Mouse (Mus musculus) brown adipose tissue, adult 24 weeks (tissue): Measurements from ENCODE around the gene Slc5a10. TPM values are rescaled to one million over a fixed set of nuclear protein-coding genes. Genes with fewer than 3 reads are reported as not detected.

ENCODE experiments used
- H3K27ac ChIP-seq: fragments of 200-500 bp; replicated peaks from 2 replicates; pipeline ENCODE4 v1.5.1; 2012; ENCODE audit warnings: low read depth, mild to moderate bottlenecking, low read length
- H3K4me1 ChIP-seq: fragments of 200-500 bp; 2 replicates; pipeline ENCODE4 v1.6.1; 2012; ENCODE audit warnings: low read length, mixed read lengths; ENCODE audit not compliant: control insufficient read depth, insufficient read depth, insufficient read length
- H3K4me3 ChIP-seq: fragments of 200-500 bp; 2 replicates; pipeline ENCODE4 v1.5.1; 2012; ENCODE audit warnings: low read depth, mild to moderate bottlenecking, low read length, moderate library complexity; ENCODE audit not compliant: insufficient read depth
- polyA plus RNA-seq: library from polyadenylated mRNA; stranded (reverse); fragments of >200 nt; gene quantifications from 2 replicates; pipeline ENCODE4 v1.2.4, GENCODE M21; 2012; ENCODE audit not compliant: missing spikeins, insufficient read depth, insufficient read length

Gene Slc5a10
- polyA plus RNA-seq, 1 experiment, result not detected

DNA sequence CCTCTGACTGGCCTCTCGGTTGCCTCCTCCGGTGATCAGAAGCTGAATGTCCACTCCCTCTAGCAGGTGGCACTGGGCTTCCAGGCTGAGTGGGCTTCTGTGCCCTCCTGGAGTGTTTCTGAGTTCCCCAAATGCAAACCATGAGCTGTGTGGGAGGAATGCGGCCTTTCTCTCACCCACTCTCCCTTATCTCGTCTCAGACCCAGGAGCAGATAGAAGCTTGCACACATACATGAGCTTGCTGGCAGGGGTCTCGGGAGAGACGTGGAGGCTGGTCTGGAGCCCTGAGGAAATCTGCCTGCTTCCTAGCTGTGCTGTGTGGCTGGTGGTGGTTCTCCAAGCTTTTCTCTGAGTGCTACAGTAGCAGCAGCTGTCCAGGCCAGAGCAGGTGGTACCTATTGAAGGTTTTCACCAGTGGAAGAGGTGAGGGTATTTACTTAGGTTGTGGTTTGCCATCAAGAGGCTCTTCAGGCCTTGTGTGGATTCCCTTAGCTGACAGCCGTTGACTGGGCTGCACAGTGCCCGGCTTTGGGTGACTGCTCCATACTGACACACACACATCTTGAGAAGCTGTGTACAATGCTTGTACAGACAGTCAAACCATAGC is 35.4 kb downstream of the Slc5a10 start:
- Histone ChIP-seq H3K4me1 (peaks cover 9% of the 10 kb centered on the region), H3K27ac (no peak overlapping the region), H3K4me3 (peak overlapping the region; percentile 65)

DNA sequence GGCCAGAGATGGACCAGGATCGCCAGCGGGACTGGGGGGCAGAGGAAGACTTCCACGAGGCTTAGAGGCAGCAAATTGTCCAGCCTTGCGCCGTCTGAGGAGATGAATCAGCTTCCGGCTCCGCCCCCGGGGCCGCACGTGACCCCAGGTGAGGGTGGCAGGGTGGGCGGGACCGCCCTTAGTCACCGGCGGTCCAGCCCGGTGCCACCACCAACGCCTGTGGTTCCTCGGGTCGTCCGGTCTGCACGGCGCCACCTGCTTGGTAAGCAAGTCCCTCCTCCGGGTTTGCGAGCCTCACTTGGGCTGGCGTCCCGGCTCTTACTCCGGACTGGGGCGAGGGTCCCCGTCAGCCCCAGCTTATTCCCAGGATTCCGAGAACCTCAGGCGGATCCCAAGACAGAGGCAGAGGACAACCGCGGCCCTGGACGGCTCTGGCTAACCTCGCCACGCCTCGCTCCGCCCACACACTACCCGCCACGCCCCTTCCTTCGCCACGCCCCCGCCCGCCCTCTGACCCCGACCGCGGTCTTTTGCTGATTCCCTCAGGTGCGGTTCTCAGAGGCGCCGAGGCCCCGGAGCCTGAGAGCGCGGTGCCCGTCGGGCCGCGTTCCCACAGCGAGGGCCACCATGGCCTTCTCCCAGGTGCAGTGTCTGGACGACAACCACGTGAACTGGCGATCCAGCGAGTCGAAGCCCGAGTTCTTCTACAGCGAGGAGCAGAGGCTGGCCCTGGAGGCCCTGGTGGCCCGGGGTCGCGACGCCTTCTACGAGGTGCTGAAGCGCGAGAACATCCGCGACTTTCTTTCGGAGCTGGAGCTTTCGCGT is 36.5 kb downstream of the Slc5a10 start, which contains the start of gene Fam83g:
TSS of gene Fam83g (plus strand) at position 185 of the 825 bp plus-strand sequence.
- Histone ChIP-seq H3K4me3 (peak within 1 kb of the TSS; percentile 65), H3K27ac (no peak within 1 kb of the TSS), H3K4me1 (peaks cover 9% of the 10 kb centered on the region)

DNA sequence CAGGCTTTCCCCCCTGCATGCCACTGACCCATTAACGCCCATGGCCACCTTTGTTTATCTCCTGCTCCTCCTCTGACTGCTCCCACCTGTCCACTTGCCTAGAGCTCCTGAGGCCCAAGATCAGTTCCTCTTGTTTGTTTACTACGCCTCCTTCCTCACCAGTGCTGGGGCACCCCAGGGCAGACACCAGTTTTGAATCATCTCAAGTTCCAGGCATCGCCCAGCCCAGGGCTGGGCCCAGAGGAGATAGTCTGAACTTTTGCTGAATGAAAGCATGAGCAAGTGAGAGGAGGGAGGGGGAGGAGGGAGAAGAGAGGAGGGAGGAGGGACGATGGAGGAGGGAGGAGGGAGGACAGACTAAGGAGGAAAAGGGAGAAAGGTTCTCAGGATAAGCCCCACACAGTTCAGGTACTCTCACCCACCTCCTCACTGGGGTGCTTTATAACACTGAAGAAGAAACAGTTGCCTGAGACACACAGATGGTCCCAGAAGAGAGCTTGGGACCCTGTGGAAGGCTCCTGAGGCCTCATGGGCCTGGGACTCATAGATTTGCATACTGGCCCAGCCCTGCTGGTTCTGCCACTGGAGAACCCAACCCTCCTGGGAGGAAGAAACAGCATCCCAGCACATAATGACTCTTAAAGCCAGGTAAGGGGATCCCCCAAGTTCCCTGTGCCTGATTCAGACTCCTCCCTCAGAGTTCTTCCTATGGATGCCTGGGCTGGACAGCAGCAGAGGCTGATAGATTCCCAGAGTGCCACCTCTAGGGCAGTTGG is 41.3 kb downstream of the Slc5a10 start:
- H3K4me3 ChIP-seq, result no peak overlapping the region
- peaks cover 5% of the 10 kb centered on the region for H3K4me1 ChIP-seq
- no peak overlapping the region for H3K27ac ChIP-seq

- no peaks in the 10 kb centered on the region for H3K4me1 ChIP-seq
- no peak overlapping the region for H3K27ac ChIP-seq
Observed at GRCm38 (mm10) chr11:61677709-61678108, 42.9 kb downstream of the Slc5a10 start.

GRCm38 (mm10) chr11:61676216-61676854 is 44.3 kb downstream of the Slc5a10 start:
- Histone ChIP-seq H3K27ac (no peak overlapping the region), H3K4me1 (no peaks in the 10 kb centered on the region), H3K4me3 (no peak overlapping the region)

More at GRCm38 (mm10) chr11:61677709-61678108, 42.9 kb downstream of the Slc5a10 start:
- H3K4me3 ChIP-seq, result no peak overlapping the region

GRCm38 (mm10) chr11:61675332-61675731 is 45.3 kb downstream of the Slc5a10 start:
- no peak overlapping the region for H3K4me3 ChIP-seq
- no peak overlapping the region for H3K27ac ChIP-seq
- no peaks in the 10 kb centered on the region for H3K4me1 ChIP-seq

DNA sequence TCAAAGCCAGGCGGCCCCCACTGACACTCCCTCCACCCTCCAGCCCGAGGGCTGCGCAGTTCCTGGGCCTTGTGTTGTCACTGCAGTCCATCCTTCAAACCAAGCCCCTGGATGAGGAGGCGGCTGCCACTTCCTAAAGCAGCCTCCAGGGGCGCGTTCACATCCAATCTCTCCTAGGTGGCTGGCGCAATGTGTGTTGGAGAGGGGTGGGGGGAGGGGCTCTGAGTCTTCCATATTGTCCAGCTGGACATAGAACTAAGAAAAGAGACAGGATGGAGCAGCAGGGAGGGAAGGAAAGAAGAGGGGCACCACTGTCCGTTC is 45.8 kb downstream of the Slc5a10 start:
- Histone ChIP-seq H3K4me1 (no peaks in the 10 kb centered on the region), H3K4me3 (no peak overlapping the region), H3K27ac (no peak overlapping the region)

DNA sequence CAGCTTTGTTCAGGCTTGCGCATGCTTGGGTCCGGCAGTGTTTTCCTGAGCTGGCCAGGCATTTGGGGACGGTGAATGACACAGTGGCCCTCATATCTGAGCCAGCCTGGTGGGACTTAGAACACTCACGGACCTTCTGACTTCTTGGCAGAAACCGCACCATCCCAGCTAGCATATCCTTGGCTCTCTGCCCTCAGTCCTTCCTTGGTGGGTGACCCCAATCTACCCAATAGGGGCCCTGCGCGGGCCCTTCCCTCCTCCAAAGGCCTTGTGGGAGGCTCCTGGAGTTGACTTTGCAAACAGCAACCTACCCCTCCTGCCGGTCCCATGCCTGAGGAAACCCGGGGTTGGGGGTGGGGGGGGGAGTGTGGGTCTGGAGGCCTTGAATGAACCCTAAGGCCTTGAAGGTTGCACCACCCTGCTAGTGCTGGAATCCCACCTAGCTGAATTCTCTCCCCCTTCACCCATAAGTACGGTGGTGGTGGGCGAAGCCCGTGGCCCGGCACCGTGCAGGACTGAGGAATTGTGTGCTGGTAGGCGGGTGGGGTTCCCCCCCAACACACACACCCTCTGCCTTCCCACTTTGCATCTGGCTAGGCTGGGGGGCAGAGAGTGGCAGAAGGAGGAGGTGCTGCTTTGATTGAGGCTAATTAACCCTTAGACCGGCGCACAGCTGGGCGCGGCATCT is 46.3 kb downstream of the Slc5a10 start:
- Histone ChIP-seq H3K4me3 (no peak overlapping the region), H3K4me1 (no peaks in the 10 kb centered on the region), H3K27ac (no peak overlapping the region)

GRCm38 (mm10) chr11:61673686-61674085 is 46.9 kb downstream of the Slc5a10 start:
- H3K4me3 ChIP-seq, result no peak overlapping the region
- no peaks in the 10 kb centered on the region for H3K4me1 ChIP-seq

DNA sequence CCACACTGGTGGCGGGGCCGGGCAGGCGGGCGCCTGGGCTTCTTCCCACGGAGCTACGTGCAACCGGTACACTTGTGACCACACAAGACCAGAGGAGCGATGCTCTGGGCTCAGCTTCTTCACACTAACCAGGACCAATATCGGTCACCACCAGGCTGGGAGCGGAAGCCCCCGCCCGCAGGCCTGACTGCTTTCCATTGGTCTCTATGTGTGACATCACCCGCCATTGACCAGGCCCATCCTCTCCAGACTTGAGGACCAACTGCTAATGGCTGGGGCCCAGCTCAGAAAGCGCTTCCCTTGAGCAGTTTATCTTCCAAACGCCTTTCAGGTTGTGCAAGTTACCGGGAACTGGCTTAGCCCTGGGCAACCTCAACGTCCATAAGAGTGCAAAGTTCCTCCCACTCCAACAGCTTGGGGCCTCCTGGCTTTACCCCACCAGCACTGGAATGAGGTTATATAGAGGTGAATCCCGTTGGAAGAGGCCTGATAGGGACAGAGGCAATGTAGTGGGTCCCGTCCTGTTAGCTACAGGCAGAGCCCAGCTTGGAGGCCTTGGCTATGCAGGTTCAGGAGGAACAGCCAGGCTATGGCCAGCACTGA is 48.7 kb downstream of the Slc5a10 start:
- Histone ChIP-seq H3K4me1 (no peaks in the 10 kb centered on the region), H3K27ac (no peak overlapping the region), H3K4me3 (no peak overlapping the region)

More at GRCm38 (mm10) chr11:61673686-61674085, 46.9 kb downstream of the Slc5a10 start:
- no peak overlapping the region for H3K27ac ChIP-seq

DNA sequence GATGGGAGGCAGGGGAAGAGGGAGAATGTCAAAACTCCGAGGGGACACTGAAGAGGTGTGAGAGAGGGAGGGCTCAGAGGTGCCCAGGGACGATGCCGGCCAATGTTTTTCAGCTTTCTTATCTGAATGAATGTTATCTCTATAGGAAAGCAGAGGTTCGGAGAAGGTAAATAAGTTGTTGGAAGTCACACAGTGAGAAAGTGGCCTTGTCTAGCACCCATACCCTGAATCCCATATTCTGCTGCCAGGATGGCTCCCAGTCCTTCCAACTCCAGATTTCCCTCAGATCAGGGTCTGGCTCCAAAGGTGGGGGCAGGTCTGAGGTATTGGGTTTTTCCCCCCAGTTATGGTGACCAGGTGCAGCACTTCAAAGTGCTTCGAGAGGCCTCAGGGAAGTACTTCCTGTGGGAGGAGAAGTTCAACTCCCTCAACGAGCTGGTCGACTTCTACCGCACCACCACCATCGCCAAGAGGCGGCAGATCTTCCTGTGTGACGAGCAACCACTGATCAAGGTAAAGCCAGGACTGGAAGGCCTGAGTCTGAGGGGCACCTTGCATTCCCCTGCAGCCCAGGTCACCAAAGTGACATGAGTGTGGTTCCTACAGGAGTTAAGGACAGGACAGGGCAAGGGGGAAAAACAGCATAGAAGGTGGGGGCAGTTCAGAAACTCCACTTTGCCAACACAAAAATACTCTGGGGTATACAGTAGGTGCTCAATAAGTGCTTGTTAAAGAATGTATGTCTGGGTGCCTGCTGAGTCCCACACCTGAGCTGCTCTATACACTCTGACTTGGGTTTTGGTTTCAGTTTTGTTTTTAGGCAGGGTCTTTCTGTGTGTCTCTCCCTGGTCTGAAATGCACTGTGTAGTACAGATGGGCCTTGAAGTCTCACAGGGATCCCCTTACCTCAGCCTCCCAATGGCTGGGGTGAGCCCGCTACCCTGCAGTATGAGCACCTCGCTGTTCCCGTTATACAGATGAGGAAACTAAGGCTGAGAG is 50.8 kb downstream of the Slc5a10 start:
- H3K4me3 ChIP-seq, result no peak overlapping the region
- no peak overlapping the region for H3K27ac ChIP-seq

DNA sequence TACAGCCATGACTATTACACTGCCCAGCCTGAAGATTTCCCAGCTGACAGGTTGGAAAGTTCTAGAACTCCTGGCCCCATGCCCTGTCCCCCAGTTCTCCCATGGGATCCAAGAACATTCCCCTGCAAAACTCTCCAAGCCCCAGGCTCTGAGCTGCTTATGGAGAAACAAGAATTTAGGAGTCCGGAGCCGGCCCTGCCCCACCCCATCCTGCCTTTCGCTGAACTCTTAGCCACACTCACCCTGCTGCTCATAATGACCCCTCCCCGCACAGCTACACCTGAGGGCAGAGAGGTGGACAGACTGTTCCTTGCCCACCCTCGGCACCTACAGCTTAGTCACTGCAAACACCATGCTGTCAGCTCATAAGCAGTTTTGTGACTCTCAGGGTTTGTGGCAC is 52.8 kb downstream of the Slc5a10 start:
- no peak overlapping the region for H3K27ac ChIP-seq
- H3K4me3 ChIP-seq, result no peak overlapping the region
- H3K4me1 ChIP-seq, result no peaks in the 10 kb centered on the region

More for the DNA sequence above, 50.8 kb downstream of the Slc5a10 start:
- no peaks in the 10 kb centered on the region for H3K4me1 ChIP-seq

- Histone ChIP-seq H3K27ac (no peak overlapping the region), H3K4me3 (no peak overlapping the region), H3K4me1 (no peaks in the 10 kb centered on the region)
Observed at GRCm38 (mm10) chr11:61667248-61667647, 53.4 kb downstream of the Slc5a10 start.
